Mouse (Mus musculus) liver, postnatal 0 days (tissue): ENCODE data around the gene Myf6.

Experiments
- CTCF ChIP-seq: sonication (generic); IDR thresholded peaks from 2 replicates; pipeline ENCODE4 v1.5.1; 2016; ENCODE audit warnings: antibody characterized with exemption, low read depth
- EP300 ChIP-seq: IDR thresholded peaks from 2 replicates; pipeline ENCODE4 v1.6.1; 2016; ENCODE audit warnings: antibody characterized with exemption, low read depth, mild to moderate bottlenecking

- no peak for TF ChIP-seq CTCF
- no peak for TF ChIP-seq EP300
Observed at GRCm38 (mm10) chr10:107543026-107543425, 48.5 kb upstream of the Myf6 start.
